Mouse (Mus musculus) liver, postnatal 0 days (tissue): ENCODE results near the gene AC124502.3. TPM values are rescaled to one million over a fixed set of nuclear protein-coding genes. Genes with fewer than 3 reads are reported as not detected.

Experiments used
- ATAC-seq: fragments of 200-750 bp; cut with Nextera tagmentation; 2 replicates; pipeline ENCODE4 v1.8.0; 2017; ENCODE audit warnings: mild to moderate bottlenecking, moderate library complexity
- DNase-seq: peaks from one replicate; pipeline ENCODE4 v3.0.0-alpha.2; 2016
- H3K27ac ChIP-seq: fragments of 300-500 bp; sonication (generic); 2 replicates; pipeline ENCODE4 v1.5.1; 2014; ENCODE audit warnings: antibody characterized with exemption, moderate library complexity, mild to moderate bottlenecking, low read depth
- H3K27me3 ChIP-seq: fragments of 300-500 bp; sonication (generic); 2 replicates; pipeline ENCODE4 v1.6.1; 2014; ENCODE audit warnings: low read length, control low read depth, mixed read lengths; ENCODE audit not compliant: insufficient read depth
- H3K36me3 ChIP-seq: fragments of 300-500 bp; sonication (generic); replicated peaks from 2 replicates; pipeline ENCODE4 v1.6.1; 2014; ENCODE audit warnings: mild to moderate bottlenecking, control low read depth, low read length, moderate library complexity, mixed read lengths; ENCODE audit not compliant: insufficient read depth
- H3K4me1 ChIP-seq: fragments of 300-500 bp; sonication (generic); 2 replicates; pipeline ENCODE4 v1.6.1; 2014; ENCODE audit warnings: antibody characterized with exemption, mild to moderate bottlenecking, control low read depth; ENCODE audit not compliant: insufficient read depth
- H3K4me2 ChIP-seq: fragments of 300-500 bp; sonication (generic); 2 replicates; pipeline ENCODE4 v1.6.1; 2014; ENCODE audit warnings: low read depth, mild to moderate bottlenecking, low read length, moderate library complexity, mixed read lengths
- H3K4me3 ChIP-seq: fragments of 300-500 bp; sonication (generic); 2 replicates; pipeline ENCODE4 v1.5.1; 2014; ENCODE audit warnings: low read depth, low read length
- H3K9ac ChIP-seq: fragments of 300-500 bp; sonication (generic); replicated peaks from 2 replicates; pipeline ENCODE4 v1.6.1; 2014; ENCODE audit warnings: mild to moderate bottlenecking, moderate library complexity
- H3K9me3 ChIP-seq: fragments of 300-500 bp; sonication (generic); 2 replicates; pipeline ENCODE4 v1.6.1; 2016; ENCODE audit warnings: mild to moderate bottlenecking, control low read depth, low read length, mixed read lengths
- CTCF ChIP-seq: sonication (generic); IDR thresholded peaks from 2 replicates; pipeline ENCODE4 v1.5.1; 2016; ENCODE audit warnings: antibody characterized with exemption, low read depth
- EP300 ChIP-seq: IDR thresholded peaks from 2 replicates; pipeline ENCODE4 v1.6.1; 2016; ENCODE audit warnings: antibody characterized with exemption, low read depth, mild to moderate bottlenecking
- WGBS: fragments of 180-500 bp; shearing (Covaris S2); extraction: QIAGEN DNeasy Blood & Tissue Kit; methylation state at CpG from one replicate; pipeline ENCODE4 v1.1.7; 2014; ENCODE audit not compliant: insufficient replicate concordance; 5-methylcytosine and 5-hydroxymethylcytosine counted together
- polyA plus RNA-seq: library from polyadenylated mRNA; unstranded; fragments of >200 nt; fragmentation: Nextera tagmentation; extraction: Ambion mirVana; gene quantifications from 2 replicates; pipeline ENCODE4 v1.2.1, GENCODE M21; 2015

AC124502.3 gene
- polyA plus RNA-seq, 1 experiment from 2014 or later: 0.31 TPM

GRCm38 (mm10) chr19:5069486-5069885 lies 30.8 kb downstream of the AC124502.3 start:
- TF ChIP-seq EP300 (no peak), CTCF (no peak)
- no peak overlapping the region for H3K27ac ChIP-seq
- ATAC-seq: no peak
- H3K36me3 ChIP-seq: no peaks in the 10 kb centered on the region
- peaks cover 55% of the 10 kb centered on the region for H3K27me3 ChIP-seq
- DNase-seq: no peak
- no peak overlapping the region for H3K4me2 ChIP-seq
- H3K4me3 ChIP-seq: no peak overlapping the region
- H3K9ac ChIP-seq: no peak overlapping the region
- no peaks in the 10 kb centered on the region for H3K9me3 ChIP-seq
- H3K4me1 ChIP-seq: peaks cover 28% of the 10 kb centered on the region
- 77% methylated on average over 5 of the region's 5 CpGs for WGBS

- H3K27me3 ChIP-seq: peaks cover 55% of the 10 kb centered on the region
- H3K36me3 ChIP-seq: no peaks in the 10 kb centered on the region
- no peak overlapping the region for H3K27ac ChIP-seq
These were observed 31.3 kb downstream of the AC124502.3 start for GRCm38 (mm10) chr19:5069978-5070377.

GRCm38 (mm10) chr19:5071077-5071476 lies 32.4 kb downstream of the AC124502.3 start:
- no peaks in the 10 kb centered on the region for H3K9me3 ChIP-seq
- H3K4me1 ChIP-seq: peaks cover 28% of the 10 kb centered on the region
- TF ChIP-seq EP300 (no peak), CTCF (no peak)
- no peak for ATAC-seq
- H3K27ac ChIP-seq: no peak overlapping the region
- H3K36me3 ChIP-seq: no peaks in the 10 kb centered on the region
- peaks cover 55% of the 10 kb centered on the region for H3K27me3 ChIP-seq
- H3K4me3 ChIP-seq: 0 out of 2 replicates have a peak overlapping the region, but pooled peaks have one; percentile 50
- H3K9ac ChIP-seq: no peak overlapping the region
- 17% methylated on average over 10 of the region's 11 CpGs for WGBS
- no peak for DNase-seq
- H3K4me2 ChIP-seq: peak overlapping the region; percentile 83

More at GRCm38 (mm10) chr19:5069978-5070377, 31.3 kb downstream of the AC124502.3 start:
- ATAC-seq (no peak), DNase-seq (no peak)
- H3K4me3 ChIP-seq: no peak overlapping the region
- H3K4me1 ChIP-seq: peaks cover 28% of the 10 kb centered on the region
- TF ChIP-seq CTCF: no peak
- no peak for TF ChIP-seq EP300
- H3K9me3 ChIP-seq: no peaks in the 10 kb centered on the region
- H3K9ac ChIP-seq: no peak overlapping the region
- H3K4me2 ChIP-seq: no peak overlapping the region
- WGBS: 84% methylated on average over 7 of the region's 7 CpGs

GRCm38 (mm10) chr19:5071545-5072369 lies 33.1 kb downstream of the AC124502.3 start:
- TF ChIP-seq EP300 (no peak), CTCF (no peak)
- H3K27me3 ChIP-seq: peaks cover 54% of the 10 kb centered on the region
- ATAC-seq (peak; percentile 76), DNase-seq (peak; percentile 80)
- H3K36me3 ChIP-seq: no peaks in the 10 kb centered on the region
- peak overlapping the region; percentile 50 for H3K4me3 ChIP-seq
- no peaks in the 10 kb centered on the region for H3K9me3 ChIP-seq
- peaks cover 28% of the 10 kb centered on the region for H3K4me1 ChIP-seq
- peak overlapping the region; percentile 18; the same call in 1 of the 2 replicates for H3K9ac ChIP-seq
- WGBS: 3% methylated on average over 40 of the region's 40 CpGs
- peak overlapping the region; percentile 83 for H3K4me2 ChIP-seq
- no peak overlapping the region for H3K27ac ChIP-seq

GRCm38 (mm10) chr19:5072389-5073019 lies 33.8 kb downstream of the AC124502.3 start:
- WGBS: 5% methylated on average over 20 of the region's 20 CpGs
- Histone ChIP-seq H3K9me3 (no peaks in the 10 kb centered on the region), H3K27me3 (peaks cover 50% of the 10 kb centered on the region), H3K27ac (no peak overlapping the region), H3K9ac (no peak overlapping the region), H3K4me2 (peak overlapping the region; percentile 83), H3K4me1 (peaks cover 28% of the 10 kb centered on the region), H3K4me3 (peak overlapping the region; percentile 50), H3K36me3 (no peaks in the 10 kb centered on the region)
- DNase-seq (no peak), ATAC-seq (peak; percentile 26; the same call in 1 of the 2 replicates)
- TF ChIP-seq EP300 (no peak), CTCF (no peak)

GRCm38 (mm10) chr19:5073028-5073427 lies 34.3 kb downstream of the AC124502.3 start:
- no peaks in the 10 kb centered on the region for H3K36me3 ChIP-seq
- peak overlapping the region; percentile 50 for H3K4me3 ChIP-seq
- ATAC-seq (no peak; the same call in 1 of the 2 replicates), DNase-seq (peak; percentile 78)
- H3K4me2 ChIP-seq: peak overlapping the region; percentile 83
- H3K27me3 ChIP-seq: peaks cover 46% of the 10 kb centered on the region
- peaks cover 23% of the 10 kb centered on the region for H3K4me1 ChIP-seq
- no peak overlapping the region for H3K9ac ChIP-seq
- H3K27ac ChIP-seq: no peak overlapping the region
- no peaks in the 10 kb centered on the region for H3K9me3 ChIP-seq
- WGBS: 1% methylated on average over 15 of the region's 15 CpGs
- TF ChIP-seq EP300 (no peak), CTCF (peak; percentile 75)
